Mouse (Mus musculus) erythroblast, embryonic 14.5 days (primary cell): ENCODE results near the gene Kbtbd12.

Experiments
- GATA1 ChIP-seq: IDR thresholded peaks from 2 replicates; pipeline ENCODE4 v1.6.1; 2012; ENCODE audit warnings: low read length, inconsistent platforms, mixed read lengths
- TAL1 ChIP-seq: IDR thresholded peaks from 3 replicates; pipeline ENCODE4 v1.6.1; 2012; ENCODE audit warnings: low read length, inconsistent platforms, mixed read lengths

GRCm38 (mm10) chr6:88630560-88630959 is 7.2 kb downstream of the Kbtbd12 start:
- no peak for TF ChIP-seq TAL1
- no peak for TF ChIP-seq GATA1
